Mouse (Mus musculus): ENCODE measurements around the gene Rpl22.

GRCm38 (mm10) chr4:152325574-152326411 is at the start of gene Rpl22:
- peak; percentile 48 for TF ChIP-seq CTCF (IDR thresholded peaks at IDR 0.05; ENCODE audit: low read depth)
- peak; percentile 46; the same call in 1 of the 2 replicates for TF ChIP-seq EP300 (IDR thresholded peaks at IDR 0.05; ENCODE audit: low read depth)
